Mouse (Mus musculus) thymus, adult 2 months (tissue): ENCODE results near the gene Nmur1. TPM values are rescaled to one million over a fixed set of nuclear protein-coding genes. Genes with fewer than 3 reads are reported as not detected.

Source experiments
- DNase-seq: peaks from one replicate; pipeline ENCODE4 v3.0.0; 2021
- H3K27ac ChIP-seq: fragments of 200-500 bp; 2 replicates; pipeline ENCODE4 v1.5.1; 2012; ENCODE audit warnings: low read length, control low read depth; ENCODE audit not compliant: control insufficient read depth, insufficient read depth
- H3K27me3 ChIP-seq: fragments of 200-500 bp; 2 replicates; pipeline ENCODE4 v1.6.1; 2012; ENCODE audit warnings: mild to moderate bottlenecking, low read length, moderate library complexity, mixed read lengths; ENCODE audit not compliant: control insufficient read depth, insufficient read depth
- H3K36me3 ChIP-seq: fragments of 200-500 bp; 2 replicates; pipeline ENCODE4 v1.6.1; 2012; ENCODE audit warnings: mild to moderate bottlenecking, low read length, moderate library complexity; ENCODE audit not compliant: control insufficient read depth, insufficient read depth
- H3K4me1 ChIP-seq: fragments of 200-500 bp; replicated peaks from 2 replicates; pipeline ENCODE4 v1.6.1; 2012; ENCODE audit warnings: low read length; ENCODE audit not compliant: control insufficient read depth, insufficient read depth
- H3K4me3 ChIP-seq: fragments of 200-500 bp; 2 replicates; pipeline ENCODE4 v1.5.1; 2012; ENCODE audit warnings: mild to moderate bottlenecking, low read length, control low read depth, moderate library complexity; ENCODE audit not compliant: control insufficient read depth, insufficient read depth
- CTCF ChIP-seq: fragments of 200-500 bp; IDR thresholded peaks from 2 replicates; pipeline ENCODE4 v1.5.1; 2012; ENCODE audit warnings: mild to moderate bottlenecking, control low read depth, low read length, moderate library complexity, borderline replicate concordance; ENCODE audit not compliant: control insufficient read depth, poor library complexity, insufficient read depth; ENCODE audit errors: extremely low read depth
- POLR2A ChIP-seq: fragments of 200-500 bp; IDR thresholded peaks from 2 replicates; pipeline ENCODE4 v1.6.1; 2012; ENCODE audit warnings: mild to moderate bottlenecking, low read length, control low read depth, moderate library complexity; ENCODE audit not compliant: control insufficient read depth, poor library complexity, insufficient read depth; ENCODE audit errors: extremely low read depth
- WGBS: fragments of 180-500 bp; shearing (Covaris S2); methylation state at CpG from one replicate; pipeline ENCODE4 v1.1.7; 2018; 5-methylcytosine and 5-hydroxymethylcytosine counted together
- polyA plus RNA-seq: library from polyadenylated mRNA; depleted of rRNA; stranded (reverse); fragments of >200 nt; gene quantifications from 2 replicates; pipeline ENCODE4 v1.2.3, GENCODE M21; 2012

Nmur1 gene
- polyA plus RNA-seq, 1 experiment, result 0.44 TPM

- no peak overlapping the region for H3K27ac ChIP-seq
- TF ChIP-seq POLR2A, result no peak
- TF ChIP-seq CTCF, result peak; percentile 61
- H3K27me3 ChIP-seq, result no peaks in the 10 kb centered on the region
- peak; percentile 63 for DNase-seq
- WGBS, result 36% methylated on average over 7 of the region's 7 CpGs
- H3K4me3 ChIP-seq, result no peak overlapping the region
- peaks cover 27% of the 10 kb centered on the region for H3K4me1 ChIP-seq
- no peaks in the 10 kb centered on the region for H3K36me3 ChIP-seq
Measured at GRCm38 (mm10) chr1:86415612-86416184, 10.3 kb downstream of the Nmur1 start.

GRCm38 (mm10) chr1:86415144-86415543, 10.9 kb downstream of the Nmur1 start:
- H3K4me3 ChIP-seq, result no peak overlapping the region
- H3K27me3 ChIP-seq, result no peaks in the 10 kb centered on the region
- H3K4me1 ChIP-seq, result peaks cover 27% of the 10 kb centered on the region
- H3K36me3 ChIP-seq, result no peaks in the 10 kb centered on the region
- H3K27ac ChIP-seq, result no peak overlapping the region
- TF ChIP-seq CTCF, result no peak
- no peak for TF ChIP-seq POLR2A
- 10% methylated on average over 2 of the region's 2 CpGs for WGBS
- DNase-seq, result no peak

GRCm38 (mm10) chr1:86414715-86415114, 11.3 kb downstream of the Nmur1 start:
- 89% methylated on average over 5 of the region's 5 CpGs for WGBS
- no peak for TF ChIP-seq POLR2A
- TF ChIP-seq CTCF, result no peak
- DNase-seq, result no peak
- Histone ChIP-seq H3K36me3 (no peaks in the 10 kb centered on the region), H3K27me3 (no peaks in the 10 kb centered on the region), H3K4me1 (peaks cover 29% of the 10 kb centered on the region), H3K4me3 (no peak overlapping the region), H3K27ac (no peak overlapping the region)

- Histone ChIP-seq H3K27ac (no peak overlapping the region), H3K36me3 (no peaks in the 10 kb centered on the region), H3K4me1 (peaks cover 11% of the 10 kb centered on the region), H3K27me3 (no peaks in the 10 kb centered on the region), H3K4me3 (no peak overlapping the region)
- TF ChIP-seq CTCF (no peak), POLR2A (no peak)
- DNase-seq, result no peak
- WGBS, result 40% methylated on average over 2 of the region's 2 CpGs
Measured at GRCm38 (mm10) chr1:86409476-86409875, 16.6 kb downstream of the Nmur1 start.

GRCm38 (mm10) chr1:86408515-86408914, 17.5 kb downstream of the Nmur1 start:
- H3K27ac ChIP-seq, result no peak overlapping the region
- H3K36me3 ChIP-seq, result no peaks in the 10 kb centered on the region
- 97% methylated on average over 10 of the region's 10 CpGs for WGBS
- no peak overlapping the region for H3K4me3 ChIP-seq
- no peaks in the 10 kb centered on the region for H3K27me3 ChIP-seq
- peaks cover 11% of the 10 kb centered on the region for H3K4me1 ChIP-seq
- TF ChIP-seq POLR2A (no peak), CTCF (no peak)
- DNase-seq, result no peak

GRCm38 (mm10) chr1:86406914-86407313, 19.1 kb downstream of the Nmur1 start:
- DNase-seq, result no peak
- WGBS, result 40% methylated on average over 8 of the region's 8 CpGs
- Histone ChIP-seq H3K27ac (no peak overlapping the region), H3K4me3 (no peak overlapping the region), H3K36me3 (no peaks in the 10 kb centered on the region), H3K27me3 (no peaks in the 10 kb centered on the region), H3K4me1 (peaks cover 11% of the 10 kb centered on the region)
- TF ChIP-seq CTCF, result no peak
- TF ChIP-seq POLR2A, result no peak

GRCm38 (mm10) chr1:86406313-86406712, 19.7 kb downstream of the Nmur1 start:
- H3K4me1 ChIP-seq, result peaks cover 11% of the 10 kb centered on the region
- WGBS, result 61% methylated on average over 4 of the region's 4 CpGs
- no peak overlapping the region for H3K4me3 ChIP-seq
- no peaks in the 10 kb centered on the region for H3K36me3 ChIP-seq
- no peak for TF ChIP-seq POLR2A
- no peak for TF ChIP-seq CTCF
- no peaks in the 10 kb centered on the region for H3K27me3 ChIP-seq
- DNase-seq, result no peak
- H3K27ac ChIP-seq, result no peak overlapping the region
